Mouse (Mus musculus): ENCODE measurements at regions not wholly inside any gene's neighbourhood (a gene's known extent, or its start where the extent isn't known, plus 50 kb on each side); places are given as distances from the start of the nearest gene placed in this dataset.
"Not testable (repeated sequence)": the region's sequence is repeated elsewhere in the genome, so short reads cannot be mapped to it uniquely, and the experiment has no call there.

- no peak for DNase-seq (ENCODE audit: low spot score)
Measured at GRCm38 (mm10) chr14:52566920-52567319, 71.4 kb upstream of the Olfr1507 start.

GRCm38 (mm10) chr14:52565606-52566005 lies 70.1 kb upstream of the Olfr1507 start:
- no peak for DNase-seq (ENCODE audit: low spot score)

GRCm38 (mm10) chr14:52556340-52556739 lies 60.8 kb upstream of the Olfr1507 start:
- not testable (repeated sequence) for DNase-seq (ENCODE audit: low spot score)

- DNase-seq (ENCODE audit: low spot score): no peak
Measured at GRCm38 (mm10) chr14:52553399-52553798, 57.9 kb upstream of the Olfr1507 start.

GRCm38 (mm10) chr14:52547933-52548332 lies 52.4 kb upstream of the Olfr1507 start:
- no peak for DNase-seq (ENCODE audit: low spot score)
